Mouse (Mus musculus): ENCODE measurements around the gene Pcgf2. TPM values are rescaled to one million over a fixed set of nuclear protein-coding genes. Genes with fewer than 3 reads are reported as not detected.

The Pcgf2 gene
- total RNA-seq, 2 experiments from 2014 or later, result 0.96 to 2.3 TPM

DNA sequence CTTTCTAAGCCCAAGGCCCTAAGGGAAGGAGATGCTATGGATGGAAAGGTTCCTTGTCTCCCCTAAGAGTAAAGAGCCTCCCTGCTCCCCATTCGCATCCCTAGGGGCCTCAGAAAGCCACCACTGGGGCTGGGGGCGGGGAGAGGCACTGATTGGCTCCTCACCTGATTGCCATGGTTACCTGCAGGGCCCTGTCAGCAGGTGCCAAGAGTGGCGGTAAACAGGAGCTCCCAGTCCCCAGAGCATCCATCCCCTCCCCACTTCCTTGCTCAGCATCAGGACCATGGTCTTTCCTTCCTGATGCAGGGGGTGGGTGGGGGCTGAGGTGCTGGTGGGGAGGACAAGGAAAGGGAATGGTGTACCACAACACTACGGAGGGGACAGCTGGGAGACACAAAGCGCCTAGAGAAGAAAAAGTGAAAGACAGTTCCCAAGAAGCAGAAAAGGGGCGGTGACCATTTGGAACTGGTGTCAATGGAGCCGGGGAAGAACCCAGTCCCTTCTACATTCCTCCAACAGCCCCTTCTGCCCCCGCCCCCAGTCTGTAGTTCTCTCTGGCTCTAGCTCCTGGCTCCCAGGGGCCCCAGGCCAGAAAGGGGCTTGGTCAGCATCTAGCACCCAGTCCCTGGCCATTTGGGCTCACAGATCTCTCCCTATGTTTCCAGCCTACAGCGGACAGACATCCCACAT is 4.4 kb downstream of the Pcgf2 start:
- no peak for DNase-seq (ENCODE audit: low spot score)

DNA sequence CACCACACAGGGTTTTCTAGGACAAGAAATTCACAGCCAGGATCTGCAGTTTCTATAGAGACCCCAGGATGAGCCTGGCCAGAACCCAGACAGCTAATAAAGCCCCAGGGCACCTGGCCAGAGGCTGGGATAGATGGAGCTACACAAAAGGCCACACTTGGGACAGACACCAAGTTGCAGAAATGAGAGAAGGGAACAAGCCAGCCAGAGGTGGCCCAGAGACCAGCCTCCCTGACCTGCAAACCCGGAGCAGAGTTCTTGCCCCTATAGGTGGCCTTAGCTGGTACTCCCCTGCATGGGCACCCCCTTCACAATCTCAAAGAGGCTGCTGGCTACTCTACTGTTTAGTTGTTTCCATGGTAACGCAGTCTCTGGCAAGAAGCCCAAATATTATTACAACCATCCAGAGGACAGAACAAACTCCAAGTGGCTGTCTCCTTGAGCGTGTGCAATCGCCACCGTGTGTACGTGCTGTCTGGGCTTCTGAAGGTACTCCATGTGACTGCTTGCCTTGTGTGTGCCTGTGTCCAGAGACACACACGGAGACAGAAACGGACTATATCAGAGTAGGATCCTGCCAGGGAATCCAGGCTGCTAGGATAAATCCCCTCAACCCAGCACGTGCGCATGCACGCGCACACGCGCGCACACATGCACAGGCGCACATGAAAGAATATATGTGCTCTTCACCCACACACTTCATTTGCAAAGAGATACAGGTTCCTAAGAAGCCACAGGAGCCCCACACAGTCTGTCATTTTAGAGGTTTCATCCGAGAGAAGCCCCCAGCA is 5.2 kb downstream of the Pcgf2 start:
- DNase-seq (ENCODE audit: low spot score), result no peak

DNA sequence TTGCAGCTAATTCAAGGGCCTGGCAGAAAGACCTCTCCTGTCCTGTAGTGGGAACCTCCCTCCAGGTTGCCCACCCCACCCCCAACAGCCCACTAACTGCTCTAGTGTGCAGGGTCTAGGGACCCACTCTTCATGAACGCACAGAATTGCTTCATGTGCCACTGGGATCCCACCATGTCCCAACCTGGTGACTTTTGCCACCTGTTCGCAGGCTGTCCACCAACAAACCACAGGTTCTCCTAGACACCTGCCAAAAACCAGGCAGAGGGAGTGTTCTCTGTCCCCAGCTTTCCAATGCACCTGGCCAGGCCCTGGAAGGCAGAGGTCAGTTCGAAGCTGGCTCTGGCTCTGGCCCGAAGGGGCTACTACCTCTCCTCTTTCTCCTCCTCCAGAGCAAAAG is 5.9 kb downstream of the Pcgf2 start:
- DNase-seq (ENCODE audit: low spot score), result no peak

DNA sequence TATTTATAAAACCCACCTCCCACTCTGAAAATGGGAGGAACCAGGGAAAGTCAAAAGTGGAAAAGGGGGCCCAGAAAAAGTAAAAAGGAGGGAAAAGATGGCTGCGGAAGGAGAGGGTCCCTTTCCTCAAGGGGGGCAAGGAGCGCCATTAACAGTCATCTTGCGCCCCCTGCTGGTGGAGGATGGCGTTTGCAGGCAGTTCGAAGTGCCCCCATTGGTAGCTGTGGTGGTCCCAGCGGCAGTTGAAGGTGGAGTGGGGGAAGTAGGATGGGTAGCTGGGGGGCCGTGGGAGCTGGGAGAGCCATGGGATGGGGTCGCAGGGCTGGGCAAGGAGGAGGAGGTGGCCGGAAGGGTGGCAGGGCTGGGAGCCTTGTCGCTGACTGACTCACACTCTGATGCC is 10.4 kb downstream of the Pcgf2 start:
- peak; percentile 64 for DNase-seq (ENCODE audit: low spot score)

DNA sequence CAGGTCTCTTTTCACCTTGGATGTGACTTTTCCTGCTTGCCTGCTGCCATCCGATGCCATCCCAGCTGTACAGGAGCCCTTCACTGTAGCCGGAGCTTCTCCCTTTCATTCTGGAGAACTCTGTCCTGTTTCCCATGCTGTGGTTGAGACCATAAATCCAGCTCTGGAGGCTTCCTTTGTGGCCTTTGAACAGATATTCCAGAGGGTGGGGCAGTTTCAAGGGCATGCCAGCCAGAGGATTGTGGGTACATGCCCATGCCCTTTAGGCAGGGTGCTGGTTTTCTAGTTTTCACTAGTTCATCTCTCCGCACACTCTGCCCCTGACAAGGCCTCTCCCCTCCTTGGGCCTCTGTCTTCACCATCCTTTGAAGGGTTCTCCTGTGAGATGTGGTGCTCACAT is 13.2 kb downstream of the Pcgf2 start:
- DNase-seq (ENCODE audit: low spot score), result no peak

DNA sequence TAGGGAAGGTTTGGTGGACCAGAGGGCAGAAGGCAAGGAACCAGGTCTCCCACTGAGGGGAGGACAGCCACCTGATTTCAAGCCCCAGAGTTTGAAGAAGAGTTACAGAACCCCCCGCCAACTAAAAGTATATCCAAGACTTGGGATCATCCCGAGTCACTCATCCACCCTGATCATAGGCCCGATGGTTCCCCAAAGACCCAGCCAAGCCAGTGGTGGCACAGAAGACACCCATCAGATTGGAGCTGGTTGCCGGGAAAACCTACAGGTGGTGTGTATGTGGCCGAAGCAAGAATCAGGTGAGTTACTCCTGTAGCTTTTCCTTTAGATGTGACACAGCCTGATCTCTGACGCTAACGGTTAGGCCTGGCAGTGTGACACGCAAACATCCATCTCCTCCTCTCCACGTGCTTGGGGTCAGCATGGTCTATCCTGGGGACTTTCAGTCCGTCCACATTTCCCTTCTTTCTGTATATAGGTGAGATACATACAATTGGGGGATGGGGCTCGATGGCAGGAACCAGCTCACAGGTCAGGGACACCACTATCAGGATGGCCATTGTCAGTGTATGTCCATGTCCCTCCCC is 13.9 kb downstream of the Pcgf2 start:
- DNase-seq (ENCODE audit: low spot score), result no peak

DNA sequence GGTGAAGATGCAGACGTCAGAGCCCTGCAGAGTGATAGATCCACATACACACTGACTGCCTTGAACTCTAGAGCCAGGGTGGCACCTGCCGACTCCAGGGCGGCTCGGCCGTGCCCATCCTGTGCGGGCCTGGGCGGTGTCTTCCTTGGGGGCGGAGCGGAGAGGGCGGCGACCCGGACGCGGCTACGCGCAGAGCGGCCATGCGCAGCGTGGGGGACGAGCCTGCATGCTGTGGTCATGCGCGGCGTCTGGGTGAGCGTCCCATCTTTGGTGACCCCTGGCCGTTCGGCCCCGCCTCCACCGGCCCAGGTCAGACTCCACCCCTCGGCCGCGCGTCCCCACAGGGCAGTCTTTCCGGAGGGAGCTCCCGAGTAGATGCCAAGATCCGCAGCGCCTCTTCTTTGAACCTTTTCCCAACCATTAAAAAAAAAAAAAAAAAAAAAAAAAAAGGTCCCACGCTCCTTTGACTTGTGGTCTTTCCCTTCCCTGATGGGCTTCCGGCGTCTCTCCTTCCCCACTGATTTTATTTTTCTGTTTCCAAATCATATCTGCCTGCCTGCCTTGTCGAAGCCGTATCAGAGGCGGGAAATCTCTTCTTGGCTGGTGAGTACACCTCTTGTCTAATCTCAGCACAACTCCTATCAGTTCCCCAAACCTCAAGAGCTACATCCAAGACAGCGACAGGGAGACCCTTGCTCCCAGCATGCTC is 14.5 kb downstream of the Pcgf2 start, which contains the start of gene Cisd3:
Gene Cisd3 (plus strand): TSS at position 214 of the 709 bp plus-strand sequence.
- DNase-seq (ENCODE audit: low spot score), result peak; percentile 96

DNA sequence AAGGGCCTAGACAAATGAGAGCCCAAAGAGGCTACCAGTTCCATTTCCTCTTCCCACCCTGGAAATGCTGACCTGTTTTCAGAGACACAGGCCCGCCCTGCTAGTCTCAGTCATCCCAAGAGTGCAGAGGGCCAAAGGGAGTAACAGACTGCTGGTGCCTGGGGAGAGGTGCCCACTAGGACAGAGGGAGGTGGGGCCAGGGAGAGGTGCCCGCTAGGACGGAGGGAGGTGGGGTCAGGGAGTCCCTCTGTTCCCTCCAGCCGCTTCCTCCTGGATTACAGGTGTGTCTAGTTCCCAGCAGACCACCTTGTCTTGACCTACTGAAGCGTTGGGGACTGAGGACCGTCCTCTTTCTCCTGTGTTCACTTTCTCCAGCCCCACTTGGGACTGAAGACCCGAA is 15.5 kb downstream of the Pcgf2 start:
- no peak for DNase-seq (ENCODE audit: low spot score)

DNA sequence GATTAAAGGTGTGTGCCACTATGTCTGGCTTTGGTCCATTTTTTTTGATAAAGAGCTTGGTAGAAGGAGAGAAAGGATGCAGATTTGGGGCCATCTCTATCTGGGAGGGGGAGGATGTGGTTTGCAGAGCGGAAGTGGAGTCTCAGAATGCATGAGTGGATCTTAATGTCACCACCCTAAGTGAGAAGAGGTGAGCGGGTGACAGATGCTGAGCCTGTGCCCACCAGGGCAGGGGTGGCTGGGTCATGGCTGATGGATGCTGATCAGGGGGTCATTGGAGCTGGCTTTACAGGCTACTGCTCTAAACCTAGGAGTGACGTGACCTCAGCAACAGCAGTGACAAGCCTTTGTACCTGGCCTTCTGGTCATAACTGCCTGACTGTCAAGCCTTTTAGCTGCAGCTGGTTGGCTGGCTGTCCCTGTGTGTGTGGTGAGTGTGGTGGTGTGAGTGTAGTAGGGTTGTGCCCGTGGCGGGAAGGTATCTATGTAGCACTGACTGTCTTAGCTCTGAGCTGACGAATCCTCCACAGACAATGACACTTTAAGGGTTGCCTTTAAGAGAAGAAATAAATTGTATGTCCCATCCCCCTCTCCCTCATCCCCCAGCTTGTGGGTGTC is 16.1 kb downstream of the Pcgf2 start:
- DNase-seq (ENCODE audit: low spot score), result no peak

DNA sequence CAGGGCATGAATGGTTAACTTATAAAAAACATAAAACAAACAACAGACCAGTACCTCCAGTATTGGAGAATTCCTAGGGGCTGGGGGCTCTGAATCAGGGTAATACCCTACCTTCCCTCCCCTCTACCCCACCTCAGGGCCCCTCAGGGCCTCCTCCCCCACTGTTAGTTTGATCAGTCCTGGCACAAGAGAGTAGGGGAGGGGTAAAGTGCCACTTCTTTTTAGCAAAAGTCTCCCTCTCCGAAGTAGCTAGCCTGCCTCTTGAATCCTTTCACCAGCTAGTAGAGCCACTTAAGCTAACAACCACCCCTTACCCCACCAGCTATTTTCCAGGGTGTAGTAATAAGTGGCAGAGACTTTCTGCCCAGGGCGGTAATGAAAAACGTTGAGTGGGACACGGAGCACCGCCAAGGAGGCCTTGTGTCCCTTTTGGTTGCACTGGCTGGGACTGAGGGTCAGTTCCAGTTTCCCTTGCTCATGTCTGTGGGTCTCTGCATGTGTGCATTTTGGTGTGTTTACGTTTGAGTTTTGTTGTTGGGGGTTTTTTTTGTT is 17.7 kb downstream of the Pcgf2 start:
- no peak for DNase-seq (ENCODE audit: low spot score)

DNA sequence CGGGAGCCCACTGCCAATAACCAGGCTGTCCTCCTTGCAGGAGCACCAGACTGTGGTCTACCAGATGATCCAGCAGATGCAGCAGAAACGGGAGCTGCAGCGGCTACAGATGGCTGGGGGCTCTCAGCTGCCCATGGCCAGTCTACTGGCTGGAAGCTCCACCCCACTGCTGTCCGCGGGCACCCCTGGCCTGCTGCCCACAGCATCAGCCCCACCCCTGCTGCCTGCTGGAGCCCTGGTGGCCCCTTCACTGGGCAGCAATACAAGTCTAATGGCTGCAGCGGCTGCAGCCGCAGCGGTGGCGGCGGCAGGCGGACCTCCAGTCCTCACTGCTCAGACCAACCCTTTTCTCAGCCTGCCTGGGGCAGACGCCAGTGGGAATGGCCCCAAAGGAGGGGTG is 19.9 kb downstream of the Pcgf2 start:
- no peak for DNase-seq (ENCODE audit: low spot score)

DNA sequence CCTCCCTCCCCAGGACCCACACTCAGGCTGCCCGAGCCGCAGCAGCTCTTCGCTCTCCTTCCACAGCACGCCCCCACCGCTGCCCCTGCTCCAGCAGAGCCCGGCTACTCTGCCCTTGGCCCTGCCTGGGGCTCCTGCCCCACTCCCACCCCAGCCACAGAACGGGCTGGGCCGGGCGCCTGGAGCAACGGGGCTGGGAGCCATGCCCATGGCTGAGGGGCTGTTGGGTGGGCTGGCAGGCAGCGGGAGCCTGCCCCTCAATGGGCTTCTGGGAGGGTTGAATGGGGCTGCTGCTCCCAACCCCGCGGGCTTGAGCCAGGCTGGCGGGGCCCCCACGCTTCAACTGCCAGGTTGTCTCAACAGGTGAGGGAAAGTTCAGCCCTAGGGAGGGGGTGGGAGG is 22.0 kb downstream of the Pcgf2 start:
- DNase-seq (ENCODE audit: low spot score), result no peak

DNA sequence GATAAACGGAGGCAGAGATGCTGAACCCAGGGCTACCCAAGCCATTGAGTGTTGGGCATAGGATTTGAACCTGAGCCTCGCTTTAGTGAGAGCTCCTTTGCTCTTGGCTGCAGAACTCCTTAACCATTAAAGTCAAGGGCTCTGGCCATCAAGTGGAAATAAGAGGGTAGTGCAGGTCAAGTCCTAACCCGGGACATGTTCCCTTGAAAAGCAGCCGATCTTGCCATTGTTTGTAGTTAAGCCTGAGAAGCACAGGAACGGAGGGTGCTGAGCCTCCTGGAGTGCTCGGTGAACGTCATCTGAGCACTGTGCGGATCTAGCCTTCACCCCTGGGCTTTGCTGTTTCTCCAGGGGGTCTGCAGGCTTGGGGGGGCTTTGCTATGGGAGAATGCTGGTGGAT is 22.5 kb downstream of the Pcgf2 start:
- no peak for DNase-seq (ENCODE audit: low spot score)

DNA sequence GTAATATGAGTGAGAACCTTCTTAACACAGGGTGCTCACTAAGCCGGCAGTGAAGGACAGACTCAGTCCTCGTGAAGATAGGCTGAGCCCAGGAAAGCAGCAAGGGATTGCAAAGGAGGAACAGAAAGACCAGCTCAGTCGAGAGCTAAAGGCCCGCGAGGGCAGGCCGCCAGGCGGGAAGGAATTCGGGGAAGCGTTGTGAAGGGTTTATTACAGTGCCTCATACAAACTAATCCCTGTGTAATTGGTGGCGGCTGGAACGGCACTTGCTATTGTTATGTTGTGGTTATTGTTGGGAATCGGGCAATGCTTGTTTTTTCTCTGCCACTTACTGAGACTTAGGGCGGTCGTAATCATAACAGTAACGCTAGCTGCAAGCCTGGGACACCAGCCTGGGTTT is 22.9 kb downstream of the Pcgf2 start:
- no peak for DNase-seq (ENCODE audit: low spot score)

DNA sequence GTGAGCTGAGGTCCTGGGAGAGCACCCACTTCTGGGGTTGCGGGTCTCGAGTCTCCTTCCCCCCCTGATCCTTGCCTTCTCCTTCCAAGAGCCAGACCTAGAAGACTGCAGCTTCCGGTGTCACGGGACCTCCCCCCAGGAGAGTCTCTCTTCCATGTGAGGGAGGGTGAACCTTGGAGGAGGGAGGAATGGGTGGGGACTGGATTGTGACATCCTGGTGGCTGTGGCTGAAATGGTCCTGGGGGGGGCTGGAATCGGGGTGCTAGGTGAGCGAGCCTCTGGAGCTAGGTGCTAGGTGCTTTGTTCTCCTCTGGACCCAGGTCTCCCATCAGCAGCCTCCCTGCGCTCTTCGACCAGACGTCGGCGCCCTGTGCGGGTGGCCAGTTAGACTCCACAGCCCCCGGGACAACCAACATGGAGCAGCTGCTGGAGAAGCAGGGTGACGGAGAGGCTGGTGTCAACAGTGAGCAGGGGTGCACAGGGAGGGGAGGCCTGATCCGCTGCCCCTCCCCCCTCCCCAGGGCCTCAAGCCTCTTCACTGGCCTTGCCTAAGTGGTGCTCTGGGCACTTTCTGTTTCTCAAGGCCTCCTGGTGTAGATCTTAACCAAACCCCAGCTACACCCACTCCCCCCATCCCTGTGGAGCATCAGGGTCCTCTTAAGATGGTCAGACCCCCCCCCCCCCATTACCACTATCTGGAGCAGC is 24.1 kb downstream of the Pcgf2 start:
- no peak for DNase-seq (ENCODE audit: low spot score)

DNA sequence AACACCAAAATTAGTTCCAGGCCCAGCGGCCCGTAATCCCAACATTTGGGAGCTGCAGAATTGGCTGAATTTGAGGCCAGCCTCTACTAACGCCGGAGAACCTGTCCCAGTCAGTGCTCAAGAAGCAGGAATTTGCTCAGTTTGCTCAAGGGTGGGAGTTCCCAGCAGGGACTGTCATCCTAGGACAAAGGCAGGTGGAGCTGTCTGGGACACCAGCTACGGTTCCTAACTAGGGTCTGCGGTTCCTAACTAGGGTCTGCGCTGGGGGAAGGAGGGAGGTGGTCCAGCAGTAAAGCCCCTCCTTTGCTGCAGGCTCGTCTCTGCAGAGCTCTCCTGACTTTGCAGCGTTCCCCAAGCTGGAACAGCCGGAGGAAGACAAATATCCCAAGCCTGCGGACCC is 27.1 kb downstream of the Pcgf2 start:
- DNase-seq (ENCODE audit: low spot score), result no peak

DNA sequence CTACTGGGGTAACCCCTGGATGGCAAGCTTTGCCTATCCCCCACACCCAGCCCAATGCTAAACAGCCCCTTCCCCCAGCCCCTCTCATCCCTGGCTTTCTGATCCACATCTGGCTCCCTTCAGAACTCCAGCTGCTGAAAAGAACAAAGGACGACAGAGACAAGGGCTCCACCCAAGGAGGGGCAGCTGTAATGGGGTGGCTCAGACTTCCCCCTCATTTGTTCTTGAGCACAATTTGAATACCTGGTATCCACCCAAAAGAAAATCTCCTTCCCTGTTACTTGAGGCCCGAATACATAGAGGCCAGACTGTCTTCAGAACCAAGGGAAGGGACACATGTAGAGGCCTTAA is 29.1 kb downstream of the Pcgf2 start:
- no peak for DNase-seq (ENCODE audit: low spot score)

DNA sequence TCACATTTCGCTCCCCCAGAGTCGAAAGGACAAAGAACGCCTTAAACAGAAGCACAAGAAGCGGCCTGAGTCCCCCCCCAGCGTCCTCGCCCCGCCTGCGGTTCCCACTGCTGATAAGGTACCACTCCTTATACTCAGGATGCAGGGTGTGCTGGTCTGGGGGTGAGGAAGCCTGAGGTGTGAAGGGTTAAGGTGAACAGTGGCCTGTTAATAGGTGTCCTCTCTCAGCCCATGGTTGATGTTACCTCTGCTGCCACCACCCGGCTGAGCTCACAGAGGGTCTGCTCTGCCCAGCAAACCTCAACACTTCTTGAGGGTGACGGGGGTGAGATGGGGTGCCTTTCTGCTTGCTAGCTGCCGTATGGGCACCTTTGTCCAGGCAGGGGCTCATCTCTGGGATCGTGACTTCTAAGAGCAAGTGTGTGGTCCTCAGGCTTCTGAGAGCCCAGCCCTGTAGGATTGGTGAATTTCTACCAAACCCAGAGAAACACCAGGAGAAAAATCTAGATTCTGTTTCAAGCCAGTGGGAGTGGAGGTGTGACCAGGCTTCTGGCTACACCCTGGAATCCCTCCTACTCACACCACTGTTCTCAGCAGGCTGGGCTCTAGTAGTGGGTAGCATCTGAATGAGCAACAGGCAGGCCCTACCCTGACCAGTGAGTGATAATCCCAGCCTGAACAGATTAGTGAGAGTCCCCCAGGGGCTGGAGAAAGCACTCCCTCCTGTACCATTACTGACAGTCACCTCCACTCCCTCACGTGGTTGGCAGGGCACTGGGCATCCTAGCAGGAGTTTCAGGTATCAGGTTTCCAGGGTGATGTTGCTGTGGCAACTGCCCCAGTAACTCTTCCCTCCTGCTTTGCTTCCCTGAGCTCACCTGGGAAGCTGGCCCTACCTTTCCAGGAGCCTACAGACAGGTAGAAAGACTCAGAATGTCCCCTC is 29.8 kb downstream of the Pcgf2 start:
- DNase-seq (ENCODE audit: low spot score), result no peak

DNA sequence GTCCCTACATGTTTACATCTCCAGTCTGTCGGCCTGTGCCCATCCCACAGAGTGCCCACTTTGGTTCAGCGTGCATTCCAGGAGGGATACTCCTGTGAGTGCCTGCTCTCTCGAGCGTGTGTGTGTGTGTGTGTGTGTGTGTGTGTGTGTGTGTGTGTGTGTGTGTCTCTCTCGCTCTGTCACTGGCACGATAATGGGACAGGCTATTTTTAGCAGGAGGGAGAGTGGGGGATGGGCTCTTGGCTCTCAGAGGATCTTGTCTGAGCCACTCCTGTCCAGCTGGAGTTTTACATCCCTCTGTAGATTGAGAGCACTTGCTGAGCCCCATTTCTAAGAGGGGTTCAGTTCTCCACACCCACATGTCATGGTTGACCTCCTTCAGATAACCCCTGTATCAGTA is 30.5 kb downstream of the Pcgf2 start:
- DNase-seq (ENCODE audit: low spot score), result peak; percentile 73

DNA sequence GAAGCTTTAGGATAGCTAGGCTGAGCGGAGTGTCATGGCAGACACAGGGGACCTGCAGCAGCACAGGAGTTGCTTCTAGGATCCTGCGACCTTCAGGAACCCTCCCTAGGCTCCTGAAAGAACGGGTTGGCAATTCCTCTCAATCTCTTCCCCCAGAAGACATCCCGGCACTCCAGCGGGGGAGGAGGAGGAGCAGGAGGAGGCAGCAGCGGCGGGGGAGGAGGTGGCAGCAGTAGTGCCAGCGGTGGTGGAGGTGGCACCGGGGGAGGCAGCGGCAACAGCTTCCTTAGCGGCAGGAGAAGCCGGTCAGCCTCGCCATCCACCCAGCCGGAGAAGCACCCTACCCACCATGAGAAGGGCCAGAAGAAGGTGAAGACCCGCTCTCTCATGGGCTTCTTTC is 31.0 kb downstream of the Pcgf2 start:
- DNase-seq (ENCODE audit: low spot score), result no peak

Data from gastrocnemius, adult 18-20 months (tissue).